Mouse (Mus musculus): ENCODE results near the gene Tcf3. TPM values are rescaled to one million over a fixed set of nuclear protein-coding genes. Genes with fewer than 3 reads are reported as not detected.

The Tcf3 gene
- polyA plus RNA-seq, 2 experiments, result 41.9 to 54.7 TPM

DNA sequence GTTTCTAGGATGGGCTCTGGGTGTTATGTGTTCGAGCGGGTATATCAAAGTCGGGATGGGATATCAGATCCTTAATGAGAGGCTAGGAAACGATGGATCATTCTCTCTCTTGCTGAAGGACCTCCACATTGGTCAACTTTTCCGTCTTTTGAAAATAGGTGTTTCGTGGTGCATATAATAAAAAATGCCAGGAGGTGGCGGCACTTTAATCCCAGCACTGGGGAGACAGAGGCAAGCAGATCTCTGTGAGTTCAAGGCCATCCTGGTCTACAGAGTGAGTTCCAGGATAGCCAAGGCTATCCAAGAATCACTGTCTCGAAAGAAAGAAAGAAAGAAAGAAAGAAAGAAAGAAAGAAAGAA is 766 bp upstream of the Tcf3 start:
- Histone ChIP-seq H3K4me1 (replicated peaks; ENCODE audit: control insufficient read depth in 2 of 2, insufficient read depth in 2 of 2, low read length in 1 of 2) (peaks cover 34 to 37% of the 10 kb centered on the region in 2 experiments), H3K4me3 (ENCODE audit: insufficient read depth in 1 of 2, low read depth in 2 of 2, low read length in 2 of 2) (peak overlapping the region; percentile 62 to 71), H3K27me3 (ENCODE audit: control insufficient read depth, insufficient read depth, low read length) (no peaks in the 10 kb centered on the region), H3K27ac (peak overlapping the region; percentile 94), H3K9me3 (ENCODE audit: control insufficient read depth, low read length) (no peaks in the 10 kb centered on the region), H3K9ac (replicated peaks) (peak overlapping the region; percentile 72), H3K4me2 (ENCODE audit: low read depth) (peak overlapping the region; percentile 95), H3K36me3 (replicated peaks; ENCODE audit: control insufficient read depth, insufficient read depth, low read depth) (peaks cover 16% of the 10 kb centered on the region)
- DNase-seq (ENCODE audit: low read depth in 3 of 3, low spot score in 3 of 3) (no peak), ATAC-seq (ENCODE audit: insufficient read depth) (peak; percentile 4)
- TF ChIP-seq EP300 (IDR thresholded peaks at IDR 0.05; ENCODE audit: low read depth), result no peak
- peak; percentile 41; the same call in 1 of the 2 replicates for TF ChIP-seq CTCF (IDR thresholded peaks at IDR 0.05; ENCODE audit: low read depth)
- 8% methylated on average over 8 of the region's 8 CpGs for WGBS (ENCODE audit: insufficient replicate concordance)

DNA sequence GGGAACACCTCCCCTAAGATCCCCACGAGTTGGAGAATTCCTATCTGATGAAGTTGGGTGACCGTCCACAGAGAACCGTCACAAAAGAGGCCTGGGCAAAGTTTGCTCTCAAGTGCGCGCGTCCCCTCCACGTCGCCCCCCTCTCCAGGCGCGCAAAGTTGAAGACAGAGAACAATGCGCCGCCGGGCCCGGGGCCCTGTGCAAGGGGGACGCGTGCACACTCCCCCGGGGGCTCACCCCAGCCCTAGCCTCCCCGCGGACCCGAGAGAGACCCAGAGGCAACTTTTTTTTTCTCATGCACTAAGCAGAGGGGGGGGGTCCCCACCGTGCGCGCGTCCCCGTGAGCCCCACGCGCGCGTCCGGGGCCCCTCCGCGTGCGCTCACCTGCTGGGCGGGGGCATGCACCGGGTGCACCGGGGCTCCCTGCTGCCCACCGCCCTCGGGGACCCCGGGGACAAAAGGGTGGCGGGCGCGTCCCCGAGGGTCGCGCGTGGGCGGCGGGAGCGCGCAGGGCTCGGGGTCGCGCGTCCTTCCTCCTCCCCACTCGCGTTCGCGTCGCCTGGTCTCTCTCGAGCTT is 423 bp downstream of the Tcf3 start:
- Histone ChIP-seq H3K9ac (replicated peaks) (peak overlapping the region; percentile 85), H3K4me3 (ENCODE audit: insufficient read depth in 1 of 2, low read depth in 2 of 2, low read length in 2 of 2) (peak overlapping the region; percentile 71 to 93), H3K27ac (peak overlapping the region; percentile 46), H3K4me2 (ENCODE audit: low read depth) (peak overlapping the region; percentile 95), H3K4me1 (replicated peaks; ENCODE audit: control insufficient read depth in 2 of 2, insufficient read depth in 2 of 2, low read length in 1 of 2) (peaks cover 34 to 35% of the 10 kb centered on the region in 2 experiments), H3K27me3 (ENCODE audit: control insufficient read depth, insufficient read depth, low read length) (no peaks in the 10 kb centered on the region), H3K36me3 (replicated peaks; ENCODE audit: control insufficient read depth, insufficient read depth, low read depth) (peaks cover 28% of the 10 kb centered on the region), H3K9me3 (ENCODE audit: control insufficient read depth, low read length) (no peaks in the 10 kb centered on the region)
- no peak for DNase-seq (ENCODE audit: low read depth in 3 of 3, low spot score in 3 of 3)
- under 1% methylated on average over 43 of the region's 60 CpGs for WGBS (ENCODE audit: insufficient replicate concordance)
- peak; percentile 1; the same call in 1 of the 2 replicates for ATAC-seq (ENCODE audit: insufficient read depth)
- no peak for TF ChIP-seq CTCF (IDR thresholded peaks at IDR 0.05; ENCODE audit: low read depth)
- no peak for TF ChIP-seq EP300 (IDR thresholded peaks at IDR 0.05; ENCODE audit: low read depth)

DNA sequence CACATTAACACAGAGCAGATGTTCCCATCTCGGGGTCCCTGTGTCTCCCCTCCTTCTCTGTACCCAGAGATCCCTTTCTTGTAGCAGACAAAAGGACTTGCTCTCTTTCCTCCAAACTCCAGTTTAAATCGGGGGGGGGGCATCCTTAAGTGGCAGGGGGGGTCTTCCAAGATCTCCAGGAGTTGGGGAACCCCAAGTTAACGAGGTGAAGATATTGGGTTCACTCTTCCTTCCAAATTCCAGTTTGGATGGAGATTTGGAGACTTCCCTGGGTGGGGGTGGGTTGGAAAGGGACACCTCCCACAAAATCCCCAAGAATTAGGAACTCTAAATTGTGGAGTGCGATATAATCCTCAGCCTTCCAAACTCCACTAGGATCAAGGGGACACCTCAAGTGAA is 1.1 kb downstream of the Tcf3 start:
- peak overlapping the region; percentile 71 to 93 for H3K4me3 ChIP-seq (ENCODE audit: insufficient read depth in 1 of 2, low read depth in 2 of 2, low read length in 2 of 2)
- H3K27me3 ChIP-seq (ENCODE audit: control insufficient read depth, insufficient read depth, low read length), result no peaks in the 10 kb centered on the region
- TF ChIP-seq EP300 (IDR thresholded peaks at IDR 0.05; ENCODE audit: low read depth) (no peak), CTCF (IDR thresholded peaks at IDR 0.05; ENCODE audit: low read depth) (no peak)
- peak overlapping the region; percentile 46 for H3K27ac ChIP-seq
- H3K36me3 ChIP-seq (replicated peaks; ENCODE audit: control insufficient read depth, insufficient read depth, low read depth), result peaks cover 33% of the 10 kb centered on the region
- H3K9me3 ChIP-seq (ENCODE audit: control insufficient read depth, low read length), result no peaks in the 10 kb centered on the region
- ATAC-seq (ENCODE audit: insufficient read depth) (no peak), DNase-seq (ENCODE audit: low read depth in 3 of 3, low spot score in 3 of 3) (no peak)
- H3K4me1 ChIP-seq (replicated peaks; ENCODE audit: control insufficient read depth in 2 of 2, insufficient read depth in 2 of 2, low read length in 1 of 2), result peaks cover 34 to 35% of the 10 kb centered on the region in 2 experiments
- H3K4me2 ChIP-seq (ENCODE audit: low read depth), result peak overlapping the region; percentile 95
- 8% methylated on average over 4 of the region's 4 CpGs for WGBS (ENCODE audit: insufficient replicate concordance)
- peak overlapping the region; percentile 85 for H3K9ac ChIP-seq (replicated peaks)

DNA sequence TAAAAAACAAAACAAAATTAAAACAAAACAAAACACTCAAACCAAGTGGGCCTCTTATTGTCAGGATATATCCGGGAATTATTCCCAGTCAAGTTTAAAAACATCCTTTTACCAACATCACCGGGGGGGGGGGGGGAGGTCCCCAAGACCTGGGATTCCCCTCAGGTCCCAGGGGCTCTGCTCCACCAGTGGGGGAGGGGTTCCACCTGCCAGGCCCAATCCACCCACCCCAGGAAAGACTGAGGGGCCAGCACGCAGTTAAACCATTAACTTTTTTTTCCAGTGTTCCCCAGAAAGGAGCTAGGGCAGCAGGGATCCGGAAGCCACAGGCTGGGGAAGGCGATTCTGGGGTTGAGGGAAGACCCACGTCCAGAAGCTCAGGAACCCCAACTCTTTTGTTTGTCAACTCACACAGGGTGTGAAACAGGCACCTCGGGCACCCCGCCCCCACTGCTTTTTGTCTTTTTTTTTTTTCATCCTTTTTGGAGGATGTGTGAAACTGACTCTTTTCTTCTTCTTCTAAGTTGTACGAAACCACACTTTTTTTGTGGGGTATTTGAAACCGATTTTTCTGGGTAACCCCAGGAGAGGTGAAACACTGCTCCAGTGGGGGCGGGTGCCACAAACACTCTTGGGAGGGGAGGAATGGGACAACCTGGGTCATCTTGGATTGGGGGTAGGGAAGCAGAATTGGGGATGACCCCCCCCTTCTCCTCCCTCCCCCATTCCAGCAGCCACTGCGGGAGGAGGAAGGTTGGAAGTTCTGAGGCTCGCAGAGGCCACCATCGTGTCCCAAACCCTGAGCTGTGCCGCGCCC is 1.7 kb downstream of the Tcf3 start:
- no peak for TF ChIP-seq EP300 (IDR thresholded peaks at IDR 0.05; ENCODE audit: low read depth)
- TF ChIP-seq CTCF (IDR thresholded peaks at IDR 0.05; ENCODE audit: low read depth), result no peak
- H3K4me1 ChIP-seq (replicated peaks; ENCODE audit: control insufficient read depth in 2 of 2, insufficient read depth in 2 of 2, low read length in 1 of 2), result peaks cover 32 to 35% of the 10 kb centered on the region in 2 experiments
- peak overlapping the region; percentile 95 for H3K4me2 ChIP-seq (ENCODE audit: low read depth)
- peak overlapping the region; percentile 46 for H3K27ac ChIP-seq
- peaks cover 39% of the 10 kb centered on the region for H3K36me3 ChIP-seq (replicated peaks; ENCODE audit: control insufficient read depth, insufficient read depth, low read depth)
- no peak for ATAC-seq (ENCODE audit: insufficient read depth)
- H3K4me3 ChIP-seq (ENCODE audit: insufficient read depth in 1 of 2, low read depth in 2 of 2, low read length in 2 of 2), result peak overlapping the region; percentile 71 to 93
- no peaks in the 10 kb centered on the region for H3K27me3 ChIP-seq (ENCODE audit: control insufficient read depth, insufficient read depth, low read length)
- no peaks in the 10 kb centered on the region for H3K9me3 ChIP-seq (ENCODE audit: control insufficient read depth, low read length)
- peak overlapping the region; percentile 85 for H3K9ac ChIP-seq (replicated peaks)
- DNase-seq (ENCODE audit: low read depth in 3 of 3, low spot score in 3 of 3), result no peak
- WGBS (ENCODE audit: insufficient replicate concordance), result 24% methylated on average over 16 of the region's 16 CpGs

- H3K4me2 ChIP-seq (ENCODE audit: low read depth), result no peak overlapping the region
- no peaks in the 10 kb centered on the region for H3K9me3 ChIP-seq (ENCODE audit: control insufficient read depth, low read length)
- WGBS (ENCODE audit: insufficient replicate concordance), result 81% methylated on average over 6 of the region's 8 CpGs
- H3K4me3 ChIP-seq (ENCODE audit: insufficient read depth in 1 of 2, low read depth in 2 of 2, low read length in 2 of 2), result no peak overlapping the region
- H3K4me1 ChIP-seq (replicated peaks; ENCODE audit: control insufficient read depth in 2 of 2, insufficient read depth in 2 of 2, low read length in 1 of 2), result peaks cover 19 to 22% of the 10 kb centered on the region in 2 experiments
- no peak overlapping the region; the same call in 1 of the 2 replicates for H3K27ac ChIP-seq
- TF ChIP-seq EP300 (IDR thresholded peaks at IDR 0.05; ENCODE audit: low read depth) (no peak), CTCF (IDR thresholded peaks at IDR 0.05; ENCODE audit: low read depth) (no peak)
- H3K36me3 ChIP-seq (replicated peaks; ENCODE audit: control insufficient read depth, insufficient read depth, low read depth), result peaks cover 52% of the 10 kb centered on the region
- no peak for DNase-seq (ENCODE audit: low read depth in 3 of 3, low spot score in 3 of 3)
- ATAC-seq (ENCODE audit: insufficient read depth), result no peak
- no peaks in the 10 kb centered on the region for H3K27me3 ChIP-seq (ENCODE audit: control insufficient read depth, insufficient read depth, low read length)
- 0 out of 2 replicates have a peak overlapping the region, but pooled peaks have one; percentile 1 for H3K9ac ChIP-seq (replicated peaks)
These were observed 3.0 kb downstream of the Tcf3 start for GRCm38 (mm10) chr10:80430375-80430980.

All from liver, embryonic 14.5 days (tissue).